Mouse (Mus musculus): ENCODE measurements at regions not wholly inside any gene's neighbourhood (a gene's known extent, or its start where the extent isn't known, plus 50 kb on each side); places are given as distances from the start of the nearest gene placed in this dataset.
"Not testable (repeated sequence)": the region's sequence is repeated elsewhere in the genome, so short reads cannot be mapped to it uniquely, and the experiment has no call there.

DNA sequence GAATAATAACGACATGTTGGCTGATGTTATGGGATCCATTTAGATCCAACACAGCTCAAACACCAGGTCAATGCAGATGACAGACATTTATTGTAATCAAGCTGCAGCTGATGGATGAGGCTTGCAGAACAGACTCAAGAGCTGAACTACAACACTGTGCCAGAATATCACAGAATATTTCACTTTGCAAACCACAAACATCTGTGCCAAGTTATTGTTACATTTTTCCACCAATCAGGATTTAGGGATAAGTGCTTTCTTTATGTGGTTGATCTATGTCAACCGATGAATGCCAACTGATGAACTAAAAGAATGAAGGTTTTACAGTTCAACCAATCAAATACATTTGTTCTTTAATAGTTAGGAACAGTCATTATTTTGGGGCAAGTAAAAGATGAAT, 63.9 kb upstream of the Tars start:
- H3K9me3 ChIP-seq (ENCODE audit: low read length): no peaks in the 10 kb centered on the region
- H3K27me3 ChIP-seq (ENCODE audit: insufficient read depth, low read length): no peaks in the 10 kb centered on the region
- no peaks in the 10 kb centered on the region for H3K36me3 ChIP-seq (ENCODE audit: insufficient read depth, low read length)
- no peak overlapping the region for H3K4me3 ChIP-seq (replicated peaks; ENCODE audit: low read length)
- TF ChIP-seq NANOG (IDR thresholded peaks at IDR 0.05; ENCODE audit: borderline replicate concordance, low read length) (no peak), CTCF (conservative IDR thresholded peaks at IDR 0.05; ENCODE audit: low read length) (no peak), POU5F1 (IDR thresholded peaks at IDR 0.05; ENCODE audit: borderline replicate concordance, low read length) (no peak)
- H3K4me1 ChIP-seq (replicated peaks; ENCODE audit: low read depth, low read length): peaks cover 28% of the 10 kb centered on the region

DNA sequence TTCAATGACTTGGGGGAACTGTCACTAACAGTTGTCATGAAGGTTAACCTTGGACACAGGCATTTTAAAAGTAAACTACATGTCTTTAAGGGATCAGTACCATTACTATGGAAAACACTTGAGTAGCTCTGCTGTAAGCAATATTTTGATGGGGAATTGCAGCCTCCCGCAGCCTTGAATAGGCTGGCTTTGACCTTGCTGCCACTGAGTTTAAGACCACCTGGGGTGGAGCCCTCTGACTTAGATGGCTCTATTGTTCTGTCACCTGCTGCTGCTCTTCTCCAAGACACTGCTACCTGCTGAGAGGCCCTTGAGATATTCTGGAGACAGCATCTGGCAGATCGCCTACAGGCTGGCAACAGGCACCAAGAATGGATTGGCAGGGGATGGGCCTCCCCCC, 62.1 kb upstream of the Tars start:
- H3K4me3 ChIP-seq (replicated peaks; ENCODE audit: low read length); H3K9me3 ChIP-seq (ENCODE audit: low read length); H3K27me3 ChIP-seq (ENCODE audit: insufficient read depth, low read length); H3K36me3 ChIP-seq (ENCODE audit: insufficient read depth, low read length): not testable (repeated sequence)
- peaks cover 28% of the 10 kb centered on the region for H3K4me1 ChIP-seq (replicated peaks; ENCODE audit: low read depth, low read length)
- TF ChIP-seq NANOG (IDR thresholded peaks at IDR 0.05; ENCODE audit: borderline replicate concordance, low read length): peak; percentile 95

DNA sequence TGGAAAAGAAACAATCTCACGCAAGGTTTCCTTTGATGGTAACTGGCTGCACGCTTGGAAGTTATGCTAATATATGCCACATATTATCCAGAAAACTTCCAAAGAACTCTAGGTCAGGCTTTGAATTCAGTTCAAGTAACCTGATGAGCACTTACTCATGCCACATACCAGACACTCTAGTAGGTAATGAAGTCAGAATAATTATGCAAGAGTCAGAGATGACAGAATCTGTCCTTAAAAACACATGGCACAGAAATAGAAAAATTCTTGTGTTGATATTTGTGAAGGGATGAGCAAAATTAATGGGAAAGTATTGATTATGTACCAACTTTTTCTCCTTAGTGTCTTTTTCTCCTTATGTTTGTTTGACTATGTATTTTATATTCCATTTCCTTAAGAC, 59.8 kb upstream of the Tars start:
- no peaks in the 10 kb centered on the region for H3K9me3 ChIP-seq (ENCODE audit: low read length)
- H3K4me3 ChIP-seq (replicated peaks; ENCODE audit: low read length): no peak overlapping the region
- H3K4me1 ChIP-seq (replicated peaks; ENCODE audit: low read depth, low read length): peaks cover 28% of the 10 kb centered on the region
- no peaks in the 10 kb centered on the region for H3K36me3 ChIP-seq (ENCODE audit: insufficient read depth, low read length)
- H3K27me3 ChIP-seq (ENCODE audit: insufficient read depth, low read length): no peaks in the 10 kb centered on the region
- TF ChIP-seq NANOG (IDR thresholded peaks at IDR 0.05; ENCODE audit: borderline replicate concordance, low read length) (no peak), POU5F1 (IDR thresholded peaks at IDR 0.05; ENCODE audit: borderline replicate concordance, low read length) (no peak), CTCF (conservative IDR thresholded peaks at IDR 0.05; ENCODE audit: low read length) (no peak)

- TF ChIP-seq POU5F1 (IDR thresholded peaks at IDR 0.05; ENCODE audit: borderline replicate concordance, low read length): no peak
- no peak for TF ChIP-seq CTCF (conservative IDR thresholded peaks at IDR 0.05; ENCODE audit: low read length)
- no peak for TF ChIP-seq NANOG (IDR thresholded peaks at IDR 0.05; ENCODE audit: borderline replicate concordance, low read length)
- Histone ChIP-seq H3K4me3 (replicated peaks; ENCODE audit: low read length) (no peak overlapping the region), H3K36me3 (ENCODE audit: insufficient read depth, low read length) (no peaks in the 10 kb centered on the region), H3K9me3 (ENCODE audit: low read length) (0 out of 2 replicates have a peak, but pooled peaks cover 3% of the 10 kb centered on the region), H3K27me3 (ENCODE audit: insufficient read depth, low read length) (no peaks in the 10 kb centered on the region), H3K4me1 (replicated peaks; ENCODE audit: low read depth, low read length) (peaks cover 21% of the 10 kb centered on the region)
Observed at GRCm38 (mm10) chr15:11457278-11457677, 57.8 kb upstream of the Tars start.

DNA sequence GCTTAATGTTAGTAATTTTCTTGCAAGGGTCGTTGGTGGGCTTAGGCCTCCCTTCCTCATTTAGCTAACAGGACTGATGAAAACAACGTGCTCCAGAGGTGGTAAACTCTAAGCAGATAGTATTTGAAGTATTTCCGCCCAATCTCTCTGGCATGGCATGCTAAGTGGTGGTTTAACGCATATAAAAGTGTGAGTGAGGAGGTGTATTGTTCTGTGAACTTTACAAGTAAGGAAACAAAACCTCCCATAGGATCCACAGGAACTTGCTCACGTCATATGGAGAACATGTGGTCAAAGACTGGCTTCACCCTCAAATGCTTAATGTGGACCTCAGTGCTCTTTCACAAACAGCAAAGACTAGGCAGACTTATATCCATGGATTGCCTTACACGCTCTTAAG, 56.5 kb upstream of the Tars start:
- no peak for TF ChIP-seq CTCF (conservative IDR thresholded peaks at IDR 0.05; ENCODE audit: low read length)
- TF ChIP-seq NANOG (IDR thresholded peaks at IDR 0.05; ENCODE audit: borderline replicate concordance, low read length): no peak
- no peak for TF ChIP-seq POU5F1 (IDR thresholded peaks at IDR 0.05; ENCODE audit: borderline replicate concordance, low read length)
- no peak overlapping the region for H3K4me3 ChIP-seq (replicated peaks; ENCODE audit: low read length)
- 0 out of 2 replicates have a peak, but pooled peaks cover 3% of the 10 kb centered on the region for H3K9me3 ChIP-seq (ENCODE audit: low read length)
- no peaks in the 10 kb centered on the region for H3K36me3 ChIP-seq (ENCODE audit: insufficient read depth, low read length)
- H3K27me3 ChIP-seq (ENCODE audit: insufficient read depth, low read length): no peaks in the 10 kb centered on the region
- H3K4me1 ChIP-seq (replicated peaks; ENCODE audit: low read depth, low read length): peaks cover 13% of the 10 kb centered on the region

GRCm38 (mm10) chr15:11455366-11455785, 55.9 kb upstream of the Tars start:
- 0 out of 2 replicates have a peak, but pooled peaks cover 3% of the 10 kb centered on the region for H3K9me3 ChIP-seq (ENCODE audit: low read length)
- TF ChIP-seq POU5F1 (IDR thresholded peaks at IDR 0.05; ENCODE audit: borderline replicate concordance, low read length): no peak
- no peak for TF ChIP-seq CTCF (conservative IDR thresholded peaks at IDR 0.05; ENCODE audit: low read length)
- TF ChIP-seq NANOG (IDR thresholded peaks at IDR 0.05; ENCODE audit: borderline replicate concordance, low read length): no peak

DNA sequence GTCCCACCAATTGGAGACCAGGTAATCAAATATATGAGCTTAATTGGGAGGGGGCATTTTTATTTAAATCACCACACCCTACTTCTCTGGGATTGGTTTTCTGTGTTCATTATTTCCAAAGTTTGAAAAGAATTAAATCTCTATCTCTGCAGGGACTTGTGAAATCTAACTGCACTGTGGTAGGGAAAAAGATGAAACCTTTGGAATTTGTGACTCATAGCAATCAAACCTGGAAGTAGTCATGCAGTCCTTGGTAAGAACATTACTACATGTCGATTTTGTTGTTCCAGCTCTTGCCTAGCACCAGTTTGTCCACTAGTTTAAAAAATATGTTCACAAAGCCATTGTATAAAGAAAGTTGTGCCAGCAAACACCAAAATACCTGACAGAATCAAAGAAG, 54.5 kb upstream of the Tars start:
- no peak overlapping the region for H3K4me3 ChIP-seq (replicated peaks; ENCODE audit: low read length)
- no peaks in the 10 kb centered on the region for H3K27me3 ChIP-seq (ENCODE audit: insufficient read depth, low read length)
- H3K9me3 ChIP-seq (ENCODE audit: low read length): 0 out of 2 replicates have a peak, but pooled peaks cover 3% of the 10 kb centered on the region
- no peaks in the 10 kb centered on the region for H3K4me1 ChIP-seq (replicated peaks; ENCODE audit: low read depth, low read length)
- no peak for TF ChIP-seq POU5F1 (IDR thresholded peaks at IDR 0.05; ENCODE audit: borderline replicate concordance, low read length)
- H3K36me3 ChIP-seq (ENCODE audit: insufficient read depth, low read length): no peaks in the 10 kb centered on the region

More at GRCm38 (mm10) chr15:11455366-11455785, 55.9 kb upstream of the Tars start:
- peaks cover 7% of the 10 kb centered on the region for H3K4me1 ChIP-seq (replicated peaks; ENCODE audit: low read depth, low read length)
- H3K4me3 ChIP-seq (replicated peaks; ENCODE audit: low read length): no peak overlapping the region
- H3K36me3 ChIP-seq (ENCODE audit: insufficient read depth, low read length): no peaks in the 10 kb centered on the region
- no peaks in the 10 kb centered on the region for H3K27me3 ChIP-seq (ENCODE audit: insufficient read depth, low read length)

DNA sequence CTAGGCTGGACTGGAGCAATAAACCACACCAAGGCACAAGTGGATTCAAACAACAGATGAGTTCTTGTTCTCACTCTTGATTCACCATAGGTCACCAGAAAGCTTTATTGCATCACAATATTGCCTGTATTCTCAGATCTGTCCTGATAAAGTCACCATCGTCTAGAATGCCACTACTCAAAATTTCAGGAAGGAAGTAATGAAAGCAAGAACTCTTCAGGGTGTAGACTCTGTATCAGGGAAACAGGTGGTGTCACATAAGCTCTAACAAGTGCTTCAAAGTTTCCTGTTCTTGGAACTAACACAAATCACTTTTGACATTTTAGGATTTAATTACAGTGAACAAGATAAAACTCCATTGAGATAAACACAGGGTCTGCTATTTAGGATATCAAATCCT, 52.2 kb upstream of the Tars start:
- no peak for TF ChIP-seq NANOG (IDR thresholded peaks at IDR 0.05; ENCODE audit: borderline replicate concordance, low read length)
- TF ChIP-seq POU5F1 (IDR thresholded peaks at IDR 0.05; ENCODE audit: borderline replicate concordance, low read length): no peak
- TF ChIP-seq CTCF (conservative IDR thresholded peaks at IDR 0.05; ENCODE audit: low read length): no peak
- 0 out of 2 replicates have a peak, but pooled peaks cover 3% of the 10 kb centered on the region for H3K9me3 ChIP-seq (ENCODE audit: low read length)
- H3K4me3 ChIP-seq (replicated peaks; ENCODE audit: low read length): no peak overlapping the region
- no peaks in the 10 kb centered on the region for H3K27me3 ChIP-seq (ENCODE audit: insufficient read depth, low read length)
- H3K4me1 ChIP-seq (replicated peaks; ENCODE audit: low read depth, low read length): no peaks in the 10 kb centered on the region
- H3K36me3 ChIP-seq (ENCODE audit: insufficient read depth, low read length): no peaks in the 10 kb centered on the region
